Mouse (Mus musculus) ES-E14 (cell line): ENCODE results near the gene Adam10. TPM values are rescaled to one million over a fixed set of nuclear protein-coding genes. Genes with fewer than 3 reads are reported as not detected.

Experiments
- DNase-seq: peaks from one replicate; pipeline ENCODE4 v3.0.0-alpha.2; 2013; ENCODE audit warnings: low read depth, low spot score
- H3K27ac ChIP-seq: 2 replicates; pipeline ENCODE4 v1.5.1; 2012; ENCODE audit warnings: low read depth, mild to moderate bottlenecking, low read length, moderate library complexity, mixed read lengths; ENCODE audit not compliant: poor library complexity, insufficient read depth, severe bottlenecking
- H3K36me3 ChIP-seq: 2 replicates; pipeline ENCODE4 v1.6.1; 2012; ENCODE audit warnings: mild to moderate bottlenecking, low read length, moderate library complexity, mixed read lengths; ENCODE audit not compliant: control insufficient read depth, poor library complexity, insufficient read depth, severe bottlenecking
- H3K4me1 ChIP-seq, 2 experiments: fragments of 150-350 bp in 1 of 2; sonication (generic) in 1 of 2; 2 replicates each; pipeline ENCODE4 v1.6.1; 2012; ENCODE audit warnings: low read length in 2 of 2, mild to moderate bottlenecking in 1 of 2, mixed read lengths in 1 of 2; ENCODE audit not compliant: control insufficient read depth in 2 of 2, insufficient read depth in 2 of 2, poor library complexity in 1 of 2
- H3K4me3 ChIP-seq, 2 experiments: fragments of 150-350 bp in 1 of 2; sonication (generic) in 1 of 2; 2 replicates each; pipeline ENCODE4 v1.5.1; 2012; ENCODE audit warnings: low read length in 2 of 2, low read depth in 1 of 2, mild to moderate bottlenecking in 1 of 2, mixed read lengths in 1 of 2; ENCODE audit not compliant: insufficient read depth in 1 of 2, poor library complexity in 1 of 2, severe bottlenecking in 1 of 2
- H3K9ac ChIP-seq: 2 replicates; pipeline ENCODE4 v1.6.1; 2012; ENCODE audit warnings: low read depth, mild to moderate bottlenecking, low read length, mixed read lengths; ENCODE audit not compliant: poor library complexity, insufficient read depth, severe bottlenecking
- H3K9me3 ChIP-seq: fragments of 150-350 bp; sonication (generic); 2 replicates; pipeline ENCODE4 v1.6.1; 2012; ENCODE audit warnings: low read depth, mild to moderate bottlenecking, low read length; ENCODE audit not compliant: control insufficient read depth, insufficient read depth
- CHD2 ChIP-seq: IDR thresholded peaks from 2 replicates; pipeline ENCODE4 v1.6.1; 2014; ENCODE audit warnings: mild to moderate bottlenecking, low read depth, low read length, inconsistent platforms
- HCFC1 ChIP-seq: IDR thresholded peaks from 2 replicates; pipeline ENCODE4 v1.6.1; 2012; ENCODE audit warnings: low read length, inconsistent platforms, borderline replicate concordance; ENCODE audit not compliant: insufficient read depth
- MAFK ChIP-seq: IDR thresholded peaks from 2 replicates; pipeline ENCODE4 v1.6.1; 2014; ENCODE audit warnings: mild to moderate bottlenecking, low read depth, low read length, inconsistent platforms; ENCODE audit not compliant: insufficient read depth
- ZC3H11A ChIP-seq: IDR thresholded peaks from 2 replicates; pipeline ENCODE4 v1.6.1; 2012; ENCODE audit warnings: low read depth, mild to moderate bottlenecking, inconsistent platforms, low read length, borderline replicate concordance
- ZNF384 ChIP-seq: IDR thresholded peaks from 2 replicates; pipeline ENCODE4 v1.6.1; 2012; ENCODE audit warnings: low read depth, low read length, inconsistent platforms
- in situ Hi-C, 2 experiments: fragments of 600-800 bp; cut with MboI; formaldehyde crosslinking; loops; one replicate each; pipeline ENCODE4 v1.15.1; 2025; ENCODE audit warnings: low sequenced_read_pairs in 2 of 2, inconsistent platforms in 1 of 2; ENCODE audit not compliant: unreplicated experiment in 2 of 2
- total RNA-seq: library from RNA; depleted of rRNA; stranded (reverse); fragments of 300-350 nt; gene quantifications from 2 replicates; pipeline ENCODE4 v1.2.3, GENCODE M21; 2012

The Adam10 gene
- total RNA-seq, 1 experiment: 18.1 TPM

DNA sequence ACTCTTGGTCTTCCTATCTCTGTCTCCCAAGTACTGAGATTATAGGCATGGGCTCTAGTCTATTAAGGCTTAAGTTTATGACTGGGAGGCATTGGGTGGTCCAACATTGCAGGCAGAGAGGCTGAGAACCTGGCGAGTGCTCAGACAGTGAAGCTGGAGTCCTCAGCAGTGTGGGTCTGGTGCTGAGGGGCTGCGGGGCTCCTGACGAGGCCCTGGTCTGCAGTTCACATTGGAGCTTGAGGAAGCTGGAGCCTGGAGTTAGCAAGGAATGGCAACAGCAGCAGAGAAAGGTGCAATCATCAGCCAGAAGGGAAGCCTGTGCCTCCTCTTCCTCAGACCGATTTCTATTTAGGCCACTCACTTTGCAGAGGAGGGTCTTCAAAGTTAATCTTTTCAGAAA is 13.9 kb upstream of the Adam10 start:
- no peak for DNase-seq
- Histone ChIP-seq H3K4me1 (no peaks in the 10 kb centered on the region), H3K9ac (no peak overlapping the region), H3K27ac (no peak overlapping the region), H3K4me3 (no peak overlapping the region), H3K36me3 (no peaks in the 10 kb centered on the region), H3K9me3 (no peaks in the 10 kb centered on the region)
- in situ Hi-C loops: loop anchor here in 1 of 2 experiments (25.0 kb wide), 1 partner anchor 422 kb away; no protein-coding TSS in a partner anchor
- TF ChIP-seq MAFK: no peak
- TF ChIP-seq CHD2: no peak
- TF ChIP-seq HCFC1: no peak
- TF ChIP-seq ZNF384: no peak
- TF ChIP-seq ZC3H11A: no peak

DNA sequence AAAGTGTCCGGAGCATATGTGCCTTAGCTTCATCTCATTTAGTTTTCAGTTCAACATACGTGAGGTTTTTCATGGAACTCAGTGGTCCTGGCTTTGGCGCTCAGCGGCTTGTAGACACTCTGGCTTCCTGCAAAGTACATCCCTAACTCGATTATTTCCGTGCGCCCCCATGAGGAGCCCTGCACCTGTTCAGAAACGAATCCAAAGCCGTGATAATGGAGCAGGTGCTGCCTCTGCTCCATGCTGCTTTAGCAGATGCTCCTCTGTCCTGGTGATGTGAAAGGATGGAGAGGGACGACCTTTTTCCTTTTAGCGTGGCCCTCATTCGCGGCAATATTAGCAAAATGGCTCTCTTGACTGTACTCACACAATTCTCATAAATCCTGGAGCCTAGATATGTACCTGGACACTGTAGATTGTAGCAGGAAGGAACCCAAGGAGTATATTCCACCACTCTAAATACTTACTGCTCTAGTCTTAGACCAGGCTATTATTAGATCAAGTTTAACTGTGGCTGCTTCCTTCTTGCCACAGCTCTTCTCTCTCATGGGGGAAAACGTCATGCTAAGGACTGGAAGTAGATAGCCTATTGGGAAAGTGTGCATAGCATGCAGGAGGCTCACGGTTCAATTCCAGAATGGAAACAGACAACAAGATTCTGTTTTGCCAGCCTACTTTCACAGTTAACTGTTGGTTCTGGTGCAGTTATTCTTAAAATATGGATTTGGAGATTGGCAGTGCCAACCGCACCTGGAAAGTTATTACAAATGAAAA is 13.2 kb upstream of the Adam10 start:
- H3K9me3 ChIP-seq: no peaks in the 10 kb centered on the region
- TF ChIP-seq MAFK (no peak), ZNF384 (no peak)
- no peak overlapping the region for H3K4me3 ChIP-seq
- no peaks in the 10 kb centered on the region for H3K4me1 ChIP-seq
- no peak overlapping the region for H3K27ac ChIP-seq
- no peak overlapping the region for H3K9ac ChIP-seq
- in situ Hi-C loops: loop anchor here in 1 of 2 experiments (25.0 kb wide), 1 partner anchor 422 kb away; no protein-coding TSS in a partner anchor
- H3K36me3 ChIP-seq: no peaks in the 10 kb centered on the region
- no peak for DNase-seq

GRCm38 (mm10) chr9:70666811-70667210 is 12.0 kb upstream of the Adam10 start:
- TF ChIP-seq HCFC1 (no peak), ZC3H11A (no peak), CHD2 (no peak), ZNF384 (no peak)
- Histone ChIP-seq H3K9ac (no peak overlapping the region), H3K27ac (no peak overlapping the region), H3K36me3 (no peaks in the 10 kb centered on the region), H3K4me1 (no peaks in the 10 kb centered on the region), H3K4me3 (no peak overlapping the region), H3K9me3 (no peaks in the 10 kb centered on the region)
- in situ Hi-C loops: loop anchor here in 1 of 2 experiments (25.0 kb wide), 1 partner anchor 420 kb away; no protein-coding TSS in a partner anchor
- no peak for DNase-seq

- in situ Hi-C loops: loop anchor here in 1 of 2 experiments (25.0 kb wide), 1 partner anchor 419 kb away; no protein-coding TSS in a partner anchor
- H3K36me3 ChIP-seq: no peaks in the 10 kb centered on the region
- TF ChIP-seq HCFC1 (no peak), MAFK (no peak)
Observed at GRCm38 (mm10) chr9:70668048-70668447, 10.7 kb upstream of the Adam10 start.

DNA sequence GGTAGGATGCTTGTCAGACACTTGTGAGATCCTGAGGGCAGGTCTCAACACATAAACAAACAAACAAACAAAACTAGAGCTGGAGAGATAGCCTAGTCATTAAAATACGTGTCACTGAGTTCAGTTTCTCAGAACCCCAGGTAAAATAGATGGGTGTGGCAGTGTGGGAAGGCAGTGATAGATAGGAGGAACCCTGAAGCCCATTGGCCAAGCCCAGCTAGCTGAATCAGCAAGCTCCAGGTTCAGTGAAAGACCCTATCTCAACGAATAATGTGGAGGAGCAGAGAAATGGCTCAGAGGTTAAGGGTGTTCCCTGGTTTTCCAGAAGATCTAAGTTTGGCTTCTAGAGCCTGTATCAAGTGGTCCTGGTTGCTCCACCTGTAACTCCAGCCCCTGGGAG is 9.6 kb upstream of the Adam10 start:
- Histone ChIP-seq H3K36me3 (no peaks in the 10 kb centered on the region), H3K4me3 (no peak overlapping the region), H3K4me1 (no peaks in the 10 kb centered on the region), H3K9me3 (no peaks in the 10 kb centered on the region), H3K27ac (no peak overlapping the region), H3K9ac (no peak overlapping the region)
- no peak for DNase-seq
- in situ Hi-C loops: loop anchor here in 1 of 2 experiments (25.0 kb wide), 1 partner anchor 418 kb away; no protein-coding TSS in a partner anchor
- TF ChIP-seq MAFK (no peak), ZC3H11A (no peak), HCFC1 (no peak), CHD2 (no peak), ZNF384 (no peak)

More at GRCm38 (mm10) chr9:70668048-70668447, 10.7 kb upstream of the Adam10 start:
- Histone ChIP-seq H3K4me1 (no peaks in the 10 kb centered on the region), H3K4me3 (no peak overlapping the region), H3K9me3 (no peaks in the 10 kb centered on the region), H3K27ac (no peak overlapping the region), H3K9ac (no peak overlapping the region)
- no peak for DNase-seq
